Mouse (Mus musculus): ENCODE results near the gene Ankrd23. TPM values are rescaled to one million over a fixed set of nuclear protein-coding genes. Genes with fewer than 3 reads are reported as not detected.

Gene Ankrd23
- polyA plus RNA-seq, 1 experiment from 2014 or later = 2.0 TPM

DNA sequence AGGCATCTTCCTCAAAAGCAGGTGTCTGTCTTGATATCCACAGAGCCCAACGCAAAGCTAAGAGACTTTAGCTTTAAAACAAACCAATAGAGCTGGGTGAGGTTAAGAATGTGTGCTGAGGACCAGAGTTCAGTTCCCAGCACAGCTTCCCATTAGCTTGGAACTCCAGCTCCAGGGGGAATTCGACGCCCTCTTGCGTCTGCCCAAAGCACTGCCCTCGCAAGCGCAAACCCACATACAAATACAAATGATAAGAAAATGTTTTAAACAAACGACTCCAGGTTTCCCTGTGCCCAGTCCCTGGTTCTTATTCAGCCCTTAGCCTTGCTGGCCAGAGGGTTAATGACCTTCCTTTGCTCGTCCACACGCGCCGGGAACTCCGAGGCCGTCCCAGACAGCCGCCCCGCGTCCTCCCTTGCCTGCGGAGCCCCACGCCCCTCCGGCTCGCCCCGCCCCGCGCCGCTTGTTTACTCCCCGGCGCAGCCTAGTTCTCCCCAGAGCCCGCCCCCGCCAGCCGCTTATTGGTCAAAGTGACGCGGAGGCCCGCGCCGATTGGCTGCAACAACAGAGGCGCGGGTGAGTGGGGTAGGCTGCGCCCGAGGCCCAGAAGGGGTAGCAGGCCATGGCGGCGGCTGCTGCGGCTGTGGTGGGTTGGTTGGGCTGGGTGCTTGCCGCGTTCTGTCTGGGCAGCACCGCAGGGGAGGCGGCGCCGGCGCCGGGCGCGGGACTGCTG, 25.2 kb downstream of the Ankrd23 start, which contains the start of gene Cnnm3:
TSS of gene Cnnm3 (plus strand) at position 579 of the 733 bp plus-strand sequence.
- 2% methylated on average over 47 of the region's 51 CpGs for WGBS (ENCODE audit: insufficient replicate concordance)
- Histone ChIP-seq H3K9me3 (ENCODE audit: low read length) (no peaks in the 10 kb centered on the region), H3K4me1 (ENCODE audit: insufficient read depth) (peaks cover 15% of the 10 kb centered on the region), H3K9ac (replicated peaks) (peak within 1 kb of the TSS; percentile 84), H3K27me3 (ENCODE audit: insufficient read depth, low read length) (no peaks in the 10 kb centered on the region), H3K4me2 (ENCODE audit: low read depth, low read length) (peak within 1 kb of the TSS; percentile 96), H3K36me3 (replicated peaks; ENCODE audit: insufficient read depth, low read length) (peaks cover under 1% of the 10 kb centered on the region; the same call in 1 of the 2 replicates), H3K27ac (ENCODE audit: low read depth) (peak within 1 kb of the TSS; percentile 96), H3K4me3 (ENCODE audit: low read depth, low read length) (peak within 1 kb of the TSS; percentile 89)
- TF ChIP-seq CTCF (IDR thresholded peaks at IDR 0.05; ENCODE audit: low read depth) = peak; percentile 62
- TF ChIP-seq EP300 (IDR thresholded peaks at IDR 0.05; ENCODE audit: low read depth) = peak; percentile 48; the same call in 1 of the 2 replicates
- peak; percentile 97 for ATAC-seq
- peak; percentile 99 for DNase-seq

DNA sequence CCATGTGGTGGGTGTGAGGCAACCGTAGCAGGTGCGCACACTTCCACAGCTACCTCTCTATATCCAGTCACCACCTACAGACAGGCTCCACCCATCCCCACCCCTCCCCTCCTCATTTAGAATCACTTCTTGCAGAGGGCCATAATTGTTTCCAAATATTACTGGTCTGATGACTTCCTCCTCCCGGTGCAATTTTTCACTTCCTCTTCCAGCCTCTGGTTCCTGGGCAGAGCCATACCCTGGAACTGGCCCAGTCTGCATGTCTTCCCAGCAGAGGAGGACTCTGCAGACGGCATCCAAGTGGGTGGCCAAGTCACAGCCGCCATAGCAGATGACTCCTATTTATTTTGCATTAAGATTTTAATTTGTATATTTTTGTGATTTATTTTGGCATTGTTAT, 28.4 kb downstream of the Ankrd23 start:
- 65% methylated on average over 5 of the region's 5 CpGs for WGBS (ENCODE audit: insufficient replicate concordance)
- TF ChIP-seq EP300 (IDR thresholded peaks at IDR 0.05; ENCODE audit: low read depth) (no peak), CTCF (IDR thresholded peaks at IDR 0.05; ENCODE audit: low read depth) (no peak)
- no peak for ATAC-seq

GRCm38 (mm10) chr1:36501261-36501660, 35.4 kb downstream of the Ankrd23 start:
- TF ChIP-seq CTCF (IDR thresholded peaks at IDR 0.05; ENCODE audit: low read depth) (peak; percentile 96), EP300 (IDR thresholded peaks at IDR 0.05; ENCODE audit: low read depth) (no peak)
- H3K36me3 ChIP-seq (replicated peaks; ENCODE audit: insufficient read depth, low read length) = peaks cover 9% of the 10 kb centered on the region; the same call in 1 of the 2 replicates
- no peaks in the 10 kb centered on the region for H3K27me3 ChIP-seq (ENCODE audit: insufficient read depth, low read length)
- no peak overlapping the region for H3K4me2 ChIP-seq (ENCODE audit: low read depth, low read length)
- no peaks in the 10 kb centered on the region for H3K9me3 ChIP-seq (ENCODE audit: low read length)
- H3K4me1 ChIP-seq (ENCODE audit: insufficient read depth) = no peaks in the 10 kb centered on the region
- no peak overlapping the region for H3K27ac ChIP-seq (ENCODE audit: low read depth)
- ATAC-seq = peak; percentile 67; the same call in 1 of the 2 replicates
- 4% methylated on average over 3 of the region's 3 CpGs for WGBS (ENCODE audit: insufficient replicate concordance)
- no peak overlapping the region for H3K4me3 ChIP-seq (ENCODE audit: low read depth, low read length)
- DNase-seq = peak; percentile 84
- H3K9ac ChIP-seq (replicated peaks) = no peak overlapping the region

More for the DNA sequence above, 28.4 kb downstream of the Ankrd23 start:
- Histone ChIP-seq H3K9ac (replicated peaks) (no peak overlapping the region), H3K27ac (ENCODE audit: low read depth) (0 out of 2 replicates have a peak overlapping the region, but pooled peaks have one; percentile 11), H3K4me2 (ENCODE audit: low read depth, low read length) (no peak overlapping the region), H3K4me1 (ENCODE audit: insufficient read depth) (peaks cover 4% of the 10 kb centered on the region), H3K4me3 (ENCODE audit: low read depth, low read length) (no peak overlapping the region), H3K27me3 (ENCODE audit: insufficient read depth, low read length) (no peaks in the 10 kb centered on the region), H3K36me3 (replicated peaks; ENCODE audit: insufficient read depth, low read length) (peaks cover 2% of the 10 kb centered on the region; the same call in 1 of the 2 replicates), H3K9me3 (ENCODE audit: low read length) (no peaks in the 10 kb centered on the region)
- no peak for DNase-seq

DNA sequence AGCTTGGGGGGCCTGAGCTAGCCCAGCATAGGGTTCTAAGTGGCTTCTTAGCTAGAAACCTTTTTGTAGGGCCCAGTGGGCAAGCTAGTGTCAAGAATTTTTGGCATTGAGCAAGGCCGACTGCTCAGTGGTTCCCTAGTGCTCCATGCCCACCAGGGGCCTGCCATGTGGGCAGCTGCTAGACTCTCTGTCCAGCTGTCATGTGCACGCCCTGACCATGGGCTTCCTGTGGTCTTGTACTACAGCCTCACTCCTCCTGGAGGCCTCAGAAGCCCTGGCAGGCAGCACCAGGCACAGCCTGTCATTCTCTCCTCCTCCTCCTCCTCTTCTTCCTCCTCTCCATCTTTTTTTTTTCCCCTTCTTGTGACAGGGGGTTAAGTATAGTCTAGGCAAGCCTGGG, 39.4 kb downstream of the Ankrd23 start:
- no peak for ATAC-seq
- Histone ChIP-seq H3K36me3 (replicated peaks; ENCODE audit: insufficient read depth, low read length) (0 out of 2 replicates have a peak, but pooled peaks cover 8% of the 10 kb centered on the region), H3K27ac (ENCODE audit: low read depth) (no peak overlapping the region), H3K4me1 (ENCODE audit: insufficient read depth) (no peaks in the 10 kb centered on the region), H3K9ac (replicated peaks) (no peak overlapping the region), H3K27me3 (ENCODE audit: insufficient read depth, low read length) (no peaks in the 10 kb centered on the region), H3K4me3 (ENCODE audit: low read depth, low read length) (no peak overlapping the region), H3K9me3 (ENCODE audit: low read length) (no peaks in the 10 kb centered on the region), H3K4me2 (ENCODE audit: low read depth, low read length) (no peak overlapping the region)
- TF ChIP-seq CTCF (IDR thresholded peaks at IDR 0.05; ENCODE audit: low read depth) (no peak), EP300 (IDR thresholded peaks at IDR 0.05; ENCODE audit: low read depth) (no peak)
- WGBS (ENCODE audit: insufficient replicate concordance) = 69% methylated on average over 2 of the region's 2 CpGs
- DNase-seq = no peak

DNA sequence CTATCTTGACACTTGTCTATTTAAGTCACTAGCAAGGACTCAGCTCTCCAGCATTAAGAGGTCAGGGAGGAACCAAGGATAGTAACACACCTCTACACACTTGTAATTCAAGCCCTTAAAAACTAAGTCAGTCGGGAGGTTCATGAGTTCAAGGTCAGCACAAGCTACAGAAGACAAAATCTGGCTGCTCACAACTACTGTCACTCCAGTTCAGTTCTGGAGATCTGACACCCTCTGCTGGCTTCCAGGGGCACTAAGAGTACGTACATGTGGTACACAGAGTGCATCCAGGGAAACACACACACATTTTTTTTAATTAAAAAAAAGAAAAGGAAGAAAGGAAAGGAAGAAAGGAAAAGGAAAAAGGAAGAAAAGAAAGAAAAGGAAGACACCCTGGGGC, 40.0 kb downstream of the Ankrd23 start:
- no peaks in the 10 kb centered on the region for H3K4me1 ChIP-seq (ENCODE audit: insufficient read depth)
- DNase-seq = no peak
- H3K9ac ChIP-seq (replicated peaks) = no peak overlapping the region
- H3K27me3 ChIP-seq (ENCODE audit: insufficient read depth, low read length) = no peaks in the 10 kb centered on the region
- no peak overlapping the region for H3K27ac ChIP-seq (ENCODE audit: low read depth)
- no peak overlapping the region for H3K4me3 ChIP-seq (ENCODE audit: low read depth, low read length)
- H3K36me3 ChIP-seq (replicated peaks; ENCODE audit: insufficient read depth, low read length) = 0 out of 2 replicates have a peak, but pooled peaks cover 8% of the 10 kb centered on the region
- TF ChIP-seq EP300 (IDR thresholded peaks at IDR 0.05; ENCODE audit: low read depth) = no peak
- TF ChIP-seq CTCF (IDR thresholded peaks at IDR 0.05; ENCODE audit: low read depth) = peak; percentile 44; the same call in 1 of the 2 replicates
- no peak for ATAC-seq
- no peaks in the 10 kb centered on the region for H3K9me3 ChIP-seq (ENCODE audit: low read length)
- H3K4me2 ChIP-seq (ENCODE audit: low read depth, low read length) = no peak overlapping the region
- WGBS (ENCODE audit: insufficient replicate concordance) = 54% methylated on average over 2 of the region's 2 CpGs

GRCm38 (mm10) chr1:36493299-36493698, 43.4 kb downstream of the Ankrd23 start:
- Histone ChIP-seq H3K9me3 (ENCODE audit: low read length) (no peaks in the 10 kb centered on the region), H3K27ac (ENCODE audit: low read depth) (no peak overlapping the region), H3K27me3 (ENCODE audit: insufficient read depth, low read length) (no peaks in the 10 kb centered on the region), H3K9ac (replicated peaks) (no peak overlapping the region), H3K4me3 (ENCODE audit: low read depth, low read length) (no peak overlapping the region), H3K4me1 (ENCODE audit: insufficient read depth) (no peaks in the 10 kb centered on the region), H3K36me3 (replicated peaks; ENCODE audit: insufficient read depth, low read length) (no peaks in the 10 kb centered on the region), H3K4me2 (ENCODE audit: low read depth, low read length) (no peak overlapping the region)
- no peak for ATAC-seq
- no peak for TF ChIP-seq EP300 (IDR thresholded peaks at IDR 0.05; ENCODE audit: low read depth)
- TF ChIP-seq CTCF (IDR thresholded peaks at IDR 0.05; ENCODE audit: low read depth) = no peak
- 76% methylated on average over 6 of the region's 6 CpGs for WGBS (ENCODE audit: insufficient replicate concordance)
- DNase-seq = no peak

Data from liver, postnatal 0 days (tissue).